Mouse (Mus musculus): ENCODE results near the gene Obsl1. TPM values are rescaled to one million over a fixed set of nuclear protein-coding genes. Genes with fewer than 3 reads are reported as not detected.
A peak's percentile ranks its signal among the peaks of the same experiment; 100 is the strongest.

Obsl1 gene
- total and polyA plus RNA-seq, 2 experiments: 0.65 to 1.3 TPM

GRCm38 (mm10) chr1:75487405-75488161 lies 18.7 kb downstream of the Obsl1 start:
- TF ChIP-seq POLR2A (IDR thresholded peaks at IDR 0.05; ENCODE audit: extremely low read depth, insufficient read depth, low read length): no peak
- no peak for TF ChIP-seq CTCF (IDR thresholded peaks at IDR 0.05; ENCODE audit: low read depth, low read length)
- 0 out of 2 replicates have a peak overlapping the region, but pooled peaks have one; percentile 13 for H3K9ac ChIP-seq (ENCODE audit: low read depth, low read length)
- no peaks in the 10 kb centered on the region for H3K79me2 ChIP-seq (ENCODE audit: control insufficient read depth, insufficient read depth, low read length)
- DNase-seq (ENCODE audit: extremely low read depth, low read depth, low spot score): peak; percentile 18
- peak overlapping the region; percentile 47 for H3K4me3 ChIP-seq (ENCODE audit: insufficient read depth, low read depth, low read length)
- H3K36me3 ChIP-seq (ENCODE audit: control insufficient read depth, insufficient read depth, low read length): no peaks in the 10 kb centered on the region
- no peaks in the 10 kb centered on the region for H3K4me1 ChIP-seq (ENCODE audit: control insufficient read depth, insufficient read depth, low read length)
- peaks cover 7% of the 10 kb centered on the region for H3K27me3 ChIP-seq (ENCODE audit: control insufficient read depth, insufficient read depth, low read length)
- H3K27ac ChIP-seq (replicated peaks; ENCODE audit: insufficient read depth, low read depth, low read length): no peak overlapping the region
- WGBS: 18% methylated on average over 62 of the region's 62 CpGs

- WGBS: 7% methylated on average over 13 of the region's 13 CpGs
Measured at GRCm38 (mm10) chr1:75487040-75487404, 19.2 kb downstream of the Obsl1 start.

GRCm38 (mm10) chr1:75486561-75486960 lies 19.7 kb downstream of the Obsl1 start:
- Histone ChIP-seq H3K79me2 (ENCODE audit: control insufficient read depth, insufficient read depth, low read length) (no peaks in the 10 kb centered on the region), H3K36me3 (ENCODE audit: control insufficient read depth, insufficient read depth, low read length) (no peaks in the 10 kb centered on the region), H3K27ac (replicated peaks; ENCODE audit: insufficient read depth, low read depth, low read length) (no peak overlapping the region), H3K4me1 (ENCODE audit: control insufficient read depth, insufficient read depth, low read length) (no peaks in the 10 kb centered on the region), H3K27me3 (ENCODE audit: control insufficient read depth, insufficient read depth, low read length) (peaks cover 11% of the 10 kb centered on the region), H3K4me3 (ENCODE audit: insufficient read depth, low read depth, low read length) (no peak overlapping the region), H3K9ac (ENCODE audit: low read depth, low read length) (no peak overlapping the region)
- no peak for TF ChIP-seq CTCF (IDR thresholded peaks at IDR 0.05; ENCODE audit: low read depth, low read length)
- TF ChIP-seq POLR2A (IDR thresholded peaks at IDR 0.05; ENCODE audit: extremely low read depth, insufficient read depth, low read length): no peak
- 28% methylated on average over 24 of the region's 24 CpGs for WGBS
- DNase-seq (ENCODE audit: extremely low read depth, low read depth, low spot score): no peak

More at GRCm38 (mm10) chr1:75487040-75487404, 19.2 kb downstream of the Obsl1 start:
- Histone ChIP-seq H3K79me2 (ENCODE audit: control insufficient read depth, insufficient read depth, low read length) (no peaks in the 10 kb centered on the region), H3K9ac (ENCODE audit: low read depth, low read length) (no peak overlapping the region), H3K4me3 (ENCODE audit: insufficient read depth, low read depth, low read length) (peak overlapping the region; percentile 47; the same call in 1 of the 2 replicates), H3K27ac (replicated peaks; ENCODE audit: insufficient read depth, low read depth, low read length) (no peak overlapping the region), H3K4me1 (ENCODE audit: control insufficient read depth, insufficient read depth, low read length) (no peaks in the 10 kb centered on the region), H3K27me3 (ENCODE audit: control insufficient read depth, insufficient read depth, low read length) (peaks cover 11% of the 10 kb centered on the region), H3K36me3 (ENCODE audit: control insufficient read depth, insufficient read depth, low read length) (no peaks in the 10 kb centered on the region)
- no peak for DNase-seq (ENCODE audit: extremely low read depth, low read depth, low spot score)
- no peak for TF ChIP-seq POLR2A (IDR thresholded peaks at IDR 0.05; ENCODE audit: extremely low read depth, insufficient read depth, low read length)

GRCm38 (mm10) chr1:75480735-75481134 lies 25.5 kb downstream of the Obsl1 start:
- Histone ChIP-seq H3K27me3 (ENCODE audit: control insufficient read depth, insufficient read depth, low read length) (peaks cover 8% of the 10 kb centered on the region), H3K4me3 (ENCODE audit: insufficient read depth, low read depth, low read length) (no peak overlapping the region), H3K4me1 (ENCODE audit: control insufficient read depth, insufficient read depth, low read length) (no peaks in the 10 kb centered on the region; the same call in 1 of the 2 replicates), H3K79me2 (ENCODE audit: control insufficient read depth, insufficient read depth, low read length) (no peaks in the 10 kb centered on the region), H3K36me3 (ENCODE audit: control insufficient read depth, insufficient read depth, low read length) (no peaks in the 10 kb centered on the region), H3K9ac (ENCODE audit: low read depth, low read length) (no peak overlapping the region), H3K27ac (replicated peaks; ENCODE audit: insufficient read depth, low read depth, low read length) (no peak overlapping the region)
- no peak for TF ChIP-seq CTCF (IDR thresholded peaks at IDR 0.05; ENCODE audit: low read depth, low read length)
- no peak for TF ChIP-seq POLR2A (IDR thresholded peaks at IDR 0.05; ENCODE audit: extremely low read depth, insufficient read depth, low read length)
- 78% methylated on average over 7 of the region's 7 CpGs for WGBS
- DNase-seq (ENCODE audit: extremely low read depth, low read depth, low spot score): no peak

- no peaks in the 10 kb centered on the region for H3K36me3 ChIP-seq (ENCODE audit: control insufficient read depth, insufficient read depth, low read length)
- no peaks in the 10 kb centered on the region; the same call in 1 of the 2 replicates for H3K4me1 ChIP-seq (ENCODE audit: control insufficient read depth, insufficient read depth, low read length)
- no peak overlapping the region for H3K27ac ChIP-seq (replicated peaks; ENCODE audit: insufficient read depth, low read depth, low read length)
- peaks cover 13% of the 10 kb centered on the region for H3K27me3 ChIP-seq (ENCODE audit: control insufficient read depth, insufficient read depth, low read length)
- TF ChIP-seq CTCF (IDR thresholded peaks at IDR 0.05; ENCODE audit: low read depth, low read length) (no peak), POLR2A (IDR thresholded peaks at IDR 0.05; ENCODE audit: extremely low read depth, insufficient read depth, low read length) (no peak)
- WGBS: 31% methylated on average over 13 of the region's 13 CpGs
- H3K9ac ChIP-seq (ENCODE audit: low read depth, low read length): no peak overlapping the region
- no peak for DNase-seq (ENCODE audit: extremely low read depth, low read depth, low spot score)
- no peaks in the 10 kb centered on the region for H3K79me2 ChIP-seq (ENCODE audit: control insufficient read depth, insufficient read depth, low read length)
- H3K4me3 ChIP-seq (ENCODE audit: insufficient read depth, low read depth, low read length): no peak overlapping the region
Measured at GRCm38 (mm10) chr1:75480036-75480435, 26.2 kb downstream of the Obsl1 start.

GRCm38 (mm10) chr1:75479635-75479989 lies 26.6 kb downstream of the Obsl1 start:
- Histone ChIP-seq H3K27me3 (ENCODE audit: control insufficient read depth, insufficient read depth, low read length) (peaks cover 13% of the 10 kb centered on the region), H3K4me1 (ENCODE audit: control insufficient read depth, insufficient read depth, low read length) (no peaks in the 10 kb centered on the region; the same call in 1 of the 2 replicates), H3K4me3 (ENCODE audit: insufficient read depth, low read depth, low read length) (peak overlapping the region; percentile 21; the same call in 1 of the 2 replicates), H3K9ac (ENCODE audit: low read depth, low read length) (no peak overlapping the region), H3K79me2 (ENCODE audit: control insufficient read depth, insufficient read depth, low read length) (no peaks in the 10 kb centered on the region), H3K36me3 (ENCODE audit: control insufficient read depth, insufficient read depth, low read length) (no peaks in the 10 kb centered on the region), H3K27ac (replicated peaks; ENCODE audit: insufficient read depth, low read depth, low read length) (no peak overlapping the region)
- 2% methylated on average over 24 of the region's 24 CpGs for WGBS
- DNase-seq (ENCODE audit: extremely low read depth, low read depth, low spot score): no peak
- TF ChIP-seq CTCF (IDR thresholded peaks at IDR 0.05; ENCODE audit: low read depth, low read length): no peak
- TF ChIP-seq POLR2A (IDR thresholded peaks at IDR 0.05; ENCODE audit: extremely low read depth, insufficient read depth, low read length): no peak

Measured in liver, adult 2 months (tissue).